Mouse (Mus musculus): ENCODE measurements around the gene Gm8212. TPM values are rescaled to one million over a fixed set of nuclear protein-coding genes. Genes with fewer than 3 reads are reported as not detected.
"Not testable (repeated sequence)": the region's sequence is repeated elsewhere in the genome, so short reads cannot be mapped to it uniquely, and the experiment has no call there.

Gm8212 gene
- not detected in 2 replicates for total RNA-seq (2017)

DNA sequence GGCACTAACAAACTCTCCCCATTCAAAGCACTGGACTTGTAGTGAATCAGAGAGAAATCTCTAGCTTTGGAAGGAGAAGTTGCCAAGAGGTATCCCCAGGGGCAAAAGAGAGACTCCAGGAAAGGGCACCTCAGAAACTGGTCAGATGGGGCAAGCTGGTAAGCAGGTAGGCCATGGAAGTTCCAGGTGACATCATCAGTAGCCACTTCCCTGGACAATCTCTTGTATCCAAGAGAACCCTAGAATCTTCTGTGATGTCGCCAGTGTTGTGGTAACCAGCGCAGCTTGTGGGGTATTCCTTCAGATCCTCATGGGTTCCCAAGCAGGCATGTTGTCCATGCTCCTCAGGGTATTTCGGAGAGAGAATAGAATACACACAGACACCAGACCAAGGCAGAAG, at the start of gene Gm8212:
Gene Gm8212 (plus strand): TSS at position 301 of the 400 bp plus-strand sequence.
- ATAC-seq (replicated peaks; ENCODE audit: low read depth, poor library complexity, severe bottlenecking), result not testable (repeated sequence)

DNA sequence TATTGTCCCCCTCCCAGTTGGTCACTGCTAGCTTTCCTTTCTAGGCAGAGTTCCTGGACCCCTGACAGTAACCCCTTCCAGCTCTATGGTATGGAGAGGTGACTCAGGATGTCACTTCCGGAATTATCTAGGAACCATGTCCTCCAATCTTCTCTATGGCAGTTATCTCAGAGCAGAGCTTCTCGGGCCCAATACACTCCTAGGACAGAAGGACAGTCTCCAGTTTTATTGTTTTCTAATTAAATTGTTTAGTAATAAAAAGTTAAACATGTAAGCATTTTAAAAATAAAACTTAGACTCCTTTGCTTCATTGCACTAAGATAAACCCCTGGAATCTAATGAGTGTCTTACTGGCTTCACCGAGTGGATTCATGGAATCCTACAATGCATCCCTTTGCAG, 15.7 kb downstream of the Gm8212 start, which contains the start of gene 4930503E14Rik:
Gene 4930503E14Rik (minus strand): TSS at position 101 of the 400 bp plus-strand sequence.
- not testable (repeated sequence) for ATAC-seq (replicated peaks; ENCODE audit: low read depth, poor library complexity, severe bottlenecking)

DNA sequence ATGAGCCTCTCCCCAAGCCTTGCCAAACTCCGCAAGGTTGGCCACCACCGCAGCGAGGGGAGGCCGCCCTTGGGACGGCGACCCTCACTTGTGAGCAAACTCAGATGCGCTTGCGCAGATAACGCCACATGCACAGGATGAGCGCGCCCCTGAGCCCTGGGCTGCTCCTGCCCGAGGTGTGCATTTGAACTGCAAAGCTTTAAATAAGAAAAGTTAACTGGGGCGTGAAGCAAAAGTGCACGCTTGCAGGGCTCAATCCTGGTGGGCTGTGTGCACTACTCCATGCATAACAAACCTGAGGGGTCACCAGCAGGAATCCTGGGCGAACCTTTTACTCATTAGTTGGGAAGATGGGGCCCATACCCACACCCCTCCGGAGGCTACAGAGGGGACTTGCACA, 50.6 kb downstream of the Gm8212 start:
- ATAC-seq (replicated peaks; ENCODE audit: low read depth, poor library complexity, severe bottlenecking), result no peak

Other genes starting within 250 kb of the Gm8212 start
- not detected in 2 replicates for gene Ang5, start 240.6 kb upstream of the Gm8212 start, total RNA-seq (2017)
- not detected in 2 replicates for gene Ang6, start 195.4 kb upstream of the Gm8212 start, total RNA-seq (2017)
- gene Ear2, start 95.0 kb upstream of the Gm8212 start, total RNA-seq (2017), result 6.4 and 7.2 TPM in 2 replicates
- gene Gm3327, start 73.8 kb upstream of the Gm8212 start, total RNA-seq (2017), result not detected in 2 replicates
- not detected in 2 replicates for gene 4930503E14Rik, start 15.6 kb downstream of the Gm8212 start, total RNA-seq (2017)
- not detected in 2 replicates for gene Gm8220, start 87.9 kb downstream of the Gm8212 start, total RNA-seq (2017)
- gene Gm5930, start 140.9 kb downstream of the Gm8212 start, total RNA-seq (2017), result not detected in 2 replicates
- gene Gm8229, start 167.7 kb downstream of the Gm8212 start, total RNA-seq (2017), result not detected in 2 replicates
- gene Gm3371, start 213.0 kb downstream of the Gm8212 start, total RNA-seq (2017), result not detected in 2 replicates
- gene Gm8232, start 236.0 kb downstream of the Gm8212 start, total RNA-seq (2017), result not detected in 2 replicates